ENCODE assay signal across 16 mouse cellular contexts in the genomic region with DNA sequence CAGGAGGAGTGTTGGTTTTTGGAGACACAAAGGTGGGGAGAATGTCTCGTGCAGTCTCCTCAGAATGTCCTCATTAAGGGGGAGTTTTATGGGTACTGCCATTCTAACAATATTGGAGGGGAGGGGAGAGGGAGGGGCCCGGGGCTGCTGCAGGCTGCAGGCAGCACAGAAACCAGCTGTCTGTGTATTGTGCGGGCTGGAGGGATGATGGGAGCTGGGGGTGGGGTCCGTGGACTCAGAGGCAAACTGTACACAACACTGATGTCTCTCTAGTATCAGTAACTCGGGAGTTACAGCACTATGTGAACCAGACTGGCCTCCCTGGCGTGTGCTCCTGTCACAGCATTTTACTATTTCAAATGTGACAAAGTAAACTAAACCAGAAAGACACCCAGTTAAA. TPM values are rescaled to one million over a fixed set of nuclear protein-coding genes. Genes with fewer than 3 reads are reported as not detected.
DNase-seq lines count a peak whose midpoint lies in the region; ATAC-seq and TF ChIP-seq lines count a peak whose summit lies in the region.
"Had no signal": no experiment of that assay in that cellular context is flagged by ENCODE, and none has a peak within 500 bp of the region (broad histone marks: within the 10 kb centered on the region; RNA-seq: fewer than 3 reads in every experiment).

No protein-coding gene starts in this region.

- H3K4me1 ChIP-seq in forebrain, embryonic 10.5 days: peaks cover 23% of the 10 kb centered on the region
- no peaks in the 10 kb centered on the region for H3K4me1 ChIP-seq in forebrain, embryonic 15.5 days
- H3K4me1 ChIP-seq in liver, postnatal 0 days (ENCODE audit: insufficient read depth): peaks cover 10% of the 10 kb centered on the region
- H3K4me1 ChIP-seq in limb, embryonic 10.5 days: peaks cover 37% of the 10 kb centered on the region
- peaks cover 59% of the 10 kb centered on the region for H3K4me1 ChIP-seq in liver, embryonic 15.5 days (replicated peaks)
- H3K4me1 ChIP-seq in heart, embryonic 11.5 days (ENCODE audit: control insufficient read depth, insufficient read depth, low read length): no peaks in the 10 kb centered on the region
- H3K4me1 ChIP-seq: megakaryocyte, embryonic 14.5 days had no signal

- peak overlapping the region; percentile 66 for H3K27ac ChIP-seq in forebrain, embryonic 10.5 days
- H3K27ac ChIP-seq in forebrain, embryonic 15.5 days (replicated peaks): no peak overlapping the region
- H3K27ac ChIP-seq in liver, postnatal 0 days (ENCODE audit: low read depth): no peak overlapping the region
- peak overlapping the region; percentile 78 for H3K27ac ChIP-seq in limb, embryonic 10.5 days
- H3K27ac ChIP-seq in liver, embryonic 15.5 days (replicated peaks): peak overlapping the region; percentile 84
- no peak overlapping the region for H3K27ac ChIP-seq in heart, embryonic 11.5 days (ENCODE audit: low read depth, low read length)
- H3K27ac ChIP-seq: heart, embryonic 13.5 days had no signal

- TF ChIP-seq EP300 in liver, postnatal 0 days (IDR thresholded peaks at IDR 0.05; ENCODE audit: low read depth): no peak

- H3K9me3 ChIP-seq in forebrain, embryonic 10.5 days: peaks cover 4% of the 10 kb centered on the region; the same call in 1 of the 2 replicates
- H3K9me3 ChIP-seq in forebrain, embryonic 15.5 days: no peaks in the 10 kb centered on the region
- no peaks in the 10 kb centered on the region for H3K9me3 ChIP-seq in liver, postnatal 0 days (ENCODE audit: low read length)
- H3K9me3 ChIP-seq in limb, embryonic 10.5 days (replicated peaks): no peaks in the 10 kb centered on the region
- 0 out of 2 replicates have a peak, but pooled peaks cover 3% of the 10 kb centered on the region for H3K9me3 ChIP-seq in liver, embryonic 15.5 days (replicated peaks)
- no peaks in the 10 kb centered on the region for H3K9me3 ChIP-seq in heart, embryonic 11.5 days (replicated peaks; ENCODE audit: control insufficient read depth, low read length)
- H3K9me3 ChIP-seq: embryonic facial prominence, embryonic 13.5 days had no signal

- WGBS in forebrain, embryonic 10.5 days: 80% methylated on average over 6 of the region's 6 CpGs
- WGBS in forebrain, embryonic 15.5 days: 44% methylated on average over 6 of the region's 6 CpGs
- WGBS in liver, postnatal 0 days (ENCODE audit: insufficient replicate concordance): 52% methylated on average over 6 of the region's 6 CpGs
- WGBS in limb, embryonic 10.5 days: 33% methylated on average over 6 of the region's 6 CpGs
- 35% methylated on average over 6 of the region's 6 CpGs for WGBS in liver, embryonic 15.5 days (ENCODE audit: insufficient replicate concordance)
- WGBS in heart, embryonic 11.5 days (ENCODE audit: insufficient replicate concordance): 67% methylated on average over 6 of the region's 6 CpGs

- H3K4me2 ChIP-seq in forebrain, embryonic 15.5 days (replicated peaks): no peak overlapping the region
- H3K4me2 ChIP-seq in liver, postnatal 0 days (ENCODE audit: low read depth, low read length): no peak overlapping the region
- peak overlapping the region; percentile 56 for H3K4me2 ChIP-seq in liver, embryonic 15.5 days
- no peak overlapping the region for H3K4me2 ChIP-seq in heart, embryonic 11.5 days
- H3K4me2 ChIP-seq: embryonic facial prominence, embryonic 13.5 days; heart, embryonic 13.5 days had no signal

- H3K36me3 ChIP-seq in forebrain, embryonic 10.5 days (replicated peaks): no peaks in the 10 kb centered on the region
- no peaks in the 10 kb centered on the region for H3K36me3 ChIP-seq in forebrain, embryonic 15.5 days
- H3K36me3 ChIP-seq in liver, postnatal 0 days (replicated peaks; ENCODE audit: insufficient read depth, low read length): no peaks in the 10 kb centered on the region
- H3K36me3 ChIP-seq in limb, embryonic 10.5 days: no peaks in the 10 kb centered on the region
- no peaks in the 10 kb centered on the region for H3K36me3 ChIP-seq in liver, embryonic 15.5 days (replicated peaks)
- H3K36me3 ChIP-seq in heart, embryonic 11.5 days (ENCODE audit: control insufficient read depth, insufficient read depth, low read length): no peaks in the 10 kb centered on the region
- H3K36me3 ChIP-seq: embryonic facial prominence, embryonic 13.5 days; heart, embryonic 13.5 days had no signal

- no peaks in the 10 kb centered on the region for H3K27me3 ChIP-seq in forebrain, embryonic 10.5 days (ENCODE audit: poor library complexity, severe bottlenecking)
- H3K27me3 ChIP-seq in forebrain, embryonic 15.5 days: no peaks in the 10 kb centered on the region
- H3K27me3 ChIP-seq in liver, postnatal 0 days (ENCODE audit: insufficient read depth, low read length): no peaks in the 10 kb centered on the region
- H3K27me3 ChIP-seq in limb, embryonic 10.5 days (ENCODE audit: low read depth, poor library complexity, severe bottlenecking): no peaks in the 10 kb centered on the region
- no peaks in the 10 kb centered on the region for H3K27me3 ChIP-seq in liver, embryonic 15.5 days
- H3K27me3 ChIP-seq in heart, embryonic 11.5 days (ENCODE audit: control insufficient read depth, insufficient read depth, low read length): no peaks in the 10 kb centered on the region
- H3K27me3 ChIP-seq: embryonic facial prominence, embryonic 13.5 days; heart, embryonic 13.5 days had no signal

- H3K4me3 ChIP-seq in forebrain, embryonic 10.5 days: no peak overlapping the region
- no peak overlapping the region for H3K4me3 ChIP-seq in forebrain, embryonic 15.5 days
- H3K4me3 ChIP-seq in liver, postnatal 0 days (ENCODE audit: low read depth, low read length): no peak overlapping the region
- H3K4me3 ChIP-seq in limb, embryonic 10.5 days: peak overlapping the region; percentile 27; the same call in 1 of the 2 replicates
- no peak overlapping the region for H3K4me3 ChIP-seq in liver, embryonic 15.5 days (replicated peaks)
- no peak overlapping the region for H3K4me3 ChIP-seq in heart, embryonic 11.5 days (ENCODE audit: low read depth, low read length)
- H3K4me3 ChIP-seq: embryonic facial prominence, embryonic 13.5 days; heart, embryonic 13.5 days; megakaryocyte, embryonic 14.5 days had no signal

- ATAC-seq in forebrain, embryonic 15.5 days (replicated peaks): no peak
- ATAC-seq in liver, postnatal 0 days: no peak
- no peak for ATAC-seq in liver, embryonic 15.5 days (ENCODE audit: insufficient read depth)
- ATAC-seq in heart, embryonic 11.5 days (replicated peaks; ENCODE audit: insufficient number of reproducible peaks, low FRiP score, low TSS enrichment): no peak

- DNase-seq in forebrain, embryonic 10.5 days (ENCODE audit: extremely low spot score, low spot score): no peak
- peak; percentile 46 for DNase-seq in liver
- no peak for DNase-seq in liver, postnatal 0 days
- DNase-seq in limb, embryonic 10.5 days (ENCODE audit: low spot score): no peak
- no peak for DNase-seq in adrenal gland, postnatal 36 days
- DNase-seq: cerebellum, postnatal 14 days; gastrocnemius, postnatal 36 days; heart, postnatal 4 days; left cerebral cortex, postnatal 4 days; lung, postnatal 10 days had no signal

- H3K9ac ChIP-seq in forebrain, embryonic 15.5 days (replicated peaks): no peak overlapping the region
- no peak overlapping the region for H3K9ac ChIP-seq in liver, postnatal 0 days (replicated peaks)
- H3K9ac ChIP-seq in liver, embryonic 15.5 days: peak overlapping the region; percentile 11; the same call in 1 of the 2 replicates
- no peak overlapping the region for H3K9ac ChIP-seq in heart, embryonic 11.5 days (ENCODE audit: low read depth, low read length)
- H3K9ac ChIP-seq: embryonic facial prominence, embryonic 13.5 days; heart, embryonic 13.5 days had no signal

- no peak for TF ChIP-seq CTCF in liver, postnatal 0 days (IDR thresholded peaks at IDR 0.05; ENCODE audit: low read depth)

RNA-seq across cellular contexts. Expression of a gene that starts 5.3 kb away (rescaled TPM):
- polyA plus RNA-seq in forebrain, embryonic 10.5 days (2016; fragmentation: Nextera tagmentation; extraction: Ambion mirVana): 19.8 and 22.9 TPM in 2 replicates
- polyA plus RNA-seq in forebrain, embryonic 15.5 days (2015; fragmentation: Nextera tagmentation; extraction: Ambion mirVana): 35.0 and 36.3 TPM in 2 replicates
- polyA plus RNA-seq in liver, postnatal 0 days (2015; fragmentation: Nextera tagmentation; extraction: Ambion mirVana): 4.3 and 4.8 TPM in 2 replicates
- polyA plus RNA-seq in limb, embryonic 10.5 days (2016; fragmentation: Nextera tagmentation; extraction: Ambion mirVana): 15.4 and 19.3 TPM in 2 replicates
- 8.1 and 9.0 TPM in 2 replicates for polyA plus RNA-seq in liver, embryonic 15.5 days (2015; fragmentation: Nextera tagmentation; extraction: Ambion mirVana)
- total RNA-seq in adrenal gland, postnatal 36 days (2021): 1 to 10 TPM; 6.5 to 9.7 TPM
- 17.4 and 18.5 TPM in 2 replicates for polyA plus RNA-seq in heart, embryonic 11.5 days (2014; fragmentation: Nextera tagmentation; extraction: Ambion mirVana)

Comparison
In these comparisons a context has a peak if more than half of its experiments do, and no peak if none do; other contexts are left out.
1. H3K27ac ChIP-seq: peak in forebrain, embryonic 10.5 days (single experiment), limb, embryonic 10.5 days (single experiment) and liver, embryonic 15.5 days (single experiment); none in forebrain, embryonic 15.5 days (single experiment), liver, postnatal 0 days (single experiment) and heart, embryonic 11.5 days (single experiment).